Mouse (Mus musculus) spleen, adult 12 weeks (tissue): ENCODE measurements at regions not wholly inside any gene's neighbourhood (a gene's known extent, or its start where the extent isn't known, plus 50 kb on each side); places are given as distances from the start of the nearest gene placed in this dataset.

Source experiments
- DNase-seq: peaks from one replicate; pipeline ENCODE4 v3.0.0; 2022; ENCODE audit warnings: low spot score

DNA sequence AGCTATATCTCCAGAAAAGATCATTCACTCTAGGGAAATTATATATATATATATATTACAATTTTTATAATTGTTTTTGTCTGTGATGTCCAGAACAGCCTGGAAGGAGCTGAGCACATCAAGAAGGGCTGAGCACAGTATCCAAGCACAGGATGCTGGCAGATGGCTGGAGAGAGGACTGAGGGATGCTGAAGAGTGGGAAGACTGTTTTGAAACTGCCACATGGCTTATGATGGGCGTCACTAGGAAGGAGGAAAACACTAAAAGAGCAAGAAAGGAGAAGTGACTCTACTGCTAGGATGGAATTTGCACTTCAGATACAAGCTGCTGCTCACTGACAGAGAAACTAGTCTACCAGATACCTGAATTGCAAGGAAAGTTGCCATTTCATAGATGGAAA, 50.4 kb upstream of the Atg10 start:
- DNase-seq = no peak

DNA sequence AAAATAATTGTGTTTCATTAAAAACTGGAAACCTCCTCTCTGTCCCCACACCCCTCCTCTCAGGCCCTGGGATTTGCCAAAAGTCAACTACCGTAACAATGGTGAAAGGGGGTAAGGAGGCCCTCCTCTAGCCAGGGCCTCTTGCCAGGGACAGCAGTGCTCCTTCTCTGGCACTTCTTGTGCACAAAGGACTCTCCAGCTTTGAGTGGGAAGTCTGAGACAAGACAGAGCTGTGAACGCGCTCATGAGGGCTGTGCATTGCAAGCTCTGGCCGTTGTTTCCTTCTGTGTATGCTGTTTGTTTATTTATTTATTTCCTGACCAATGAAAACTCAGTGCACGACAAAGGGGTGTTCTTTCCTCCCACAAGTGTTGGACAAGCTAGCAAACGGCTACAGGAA, 50.8 kb upstream of the Atg10 start:
- DNase-seq = no peak

DNA sequence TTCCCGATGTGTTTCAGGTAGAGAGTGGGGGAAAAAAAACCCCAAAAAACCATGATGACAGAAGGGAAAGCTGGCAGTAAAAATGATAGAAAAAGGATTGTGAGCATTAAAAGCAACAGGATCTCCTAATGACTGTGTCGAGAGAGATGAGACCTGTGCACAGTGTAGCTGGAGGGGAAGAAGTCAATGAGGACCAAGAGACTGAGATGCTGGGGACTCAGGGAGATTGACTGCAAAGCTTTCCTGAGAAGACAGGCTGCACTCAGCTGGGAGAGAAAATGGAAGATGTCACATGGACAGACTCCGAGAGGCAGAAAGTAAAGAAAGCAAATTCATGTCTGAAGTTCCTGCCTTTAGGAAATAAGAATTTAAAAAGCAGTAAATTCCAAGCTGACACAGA, 55.7 kb upstream of the Atg10 start:
- DNase-seq = no peak

DNA sequence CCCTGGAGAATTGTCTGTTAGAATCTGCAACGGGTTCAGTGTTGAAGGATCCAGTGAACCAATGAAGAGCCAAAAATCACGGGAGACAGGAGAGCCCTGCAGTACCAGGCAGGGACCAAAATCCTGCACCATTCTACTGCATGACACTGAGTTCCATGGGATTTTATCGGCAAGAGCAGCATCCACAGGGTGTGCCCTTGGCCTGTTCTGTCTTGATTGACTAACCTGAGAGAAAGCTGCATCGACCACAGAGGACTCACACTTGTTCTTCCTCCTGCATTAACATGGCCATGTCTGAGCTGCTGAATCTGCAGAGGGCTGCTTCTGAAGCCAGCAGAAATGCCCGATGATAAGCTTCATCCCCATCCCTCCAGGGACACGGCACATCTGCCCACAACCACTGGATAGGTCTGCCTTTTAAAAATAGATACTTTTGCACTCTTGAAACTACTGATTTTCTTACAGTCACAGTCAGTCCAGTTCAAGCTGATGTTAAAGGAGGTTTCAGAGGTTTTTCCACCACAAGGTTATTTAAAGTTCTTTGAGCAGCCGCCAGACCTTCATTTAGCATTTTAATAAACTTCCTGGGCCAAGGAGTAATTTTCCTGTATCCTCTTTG, 71.9 kb upstream of the Atg10 start:
- DNase-seq = no peak

DNA sequence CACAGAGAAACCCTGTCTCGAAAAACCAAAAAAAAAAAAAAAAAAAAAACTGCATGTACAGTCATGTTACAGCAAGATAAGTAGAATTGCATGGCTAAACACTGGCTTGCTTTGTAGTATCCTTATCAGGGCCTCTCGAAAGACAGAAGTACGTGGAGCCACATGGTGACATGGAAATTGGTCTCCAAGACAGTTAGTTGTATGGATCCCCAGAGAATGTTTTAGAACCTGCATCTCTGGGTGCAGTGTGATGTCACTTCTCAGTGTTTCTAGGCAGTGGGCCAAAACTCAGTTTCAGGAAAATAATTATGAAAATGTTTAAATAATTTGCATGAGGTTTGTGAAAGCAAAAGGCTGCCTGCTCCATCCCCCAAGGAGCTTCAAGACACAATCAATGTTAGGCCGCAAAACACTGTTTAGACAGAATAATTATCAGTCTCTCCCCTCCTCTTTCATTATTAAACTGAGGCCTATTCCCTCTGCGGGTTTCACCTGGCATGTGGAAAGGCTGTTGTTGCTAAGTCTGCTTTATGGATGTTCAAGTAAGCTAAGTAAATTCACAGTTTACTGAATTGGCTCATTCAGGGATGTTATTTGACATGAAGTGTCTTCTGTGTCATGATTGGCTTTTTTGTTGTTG, 72.9 kb upstream of the Atg10 start:
- no peak for DNase-seq

DNA sequence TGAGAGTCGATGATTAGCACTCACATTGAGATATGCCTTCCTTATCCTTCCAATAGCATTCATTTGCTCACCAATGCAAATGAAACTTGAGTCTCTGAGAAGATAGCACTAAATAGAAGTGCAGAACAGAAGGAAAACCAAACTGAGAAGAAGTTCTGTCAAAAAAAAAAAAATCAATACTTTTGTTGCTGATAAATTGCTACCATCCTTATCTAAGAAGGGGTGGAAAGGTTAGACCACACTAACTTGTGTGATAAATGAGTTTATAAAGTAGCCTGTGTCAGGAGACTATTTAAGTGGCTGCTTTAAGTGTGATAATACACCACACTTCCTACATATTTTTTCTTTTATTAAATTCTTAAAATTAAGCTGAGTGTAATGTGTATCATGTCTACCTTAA, 78.1 kb upstream of the Atg10 start:
- DNase-seq = no peak

DNA sequence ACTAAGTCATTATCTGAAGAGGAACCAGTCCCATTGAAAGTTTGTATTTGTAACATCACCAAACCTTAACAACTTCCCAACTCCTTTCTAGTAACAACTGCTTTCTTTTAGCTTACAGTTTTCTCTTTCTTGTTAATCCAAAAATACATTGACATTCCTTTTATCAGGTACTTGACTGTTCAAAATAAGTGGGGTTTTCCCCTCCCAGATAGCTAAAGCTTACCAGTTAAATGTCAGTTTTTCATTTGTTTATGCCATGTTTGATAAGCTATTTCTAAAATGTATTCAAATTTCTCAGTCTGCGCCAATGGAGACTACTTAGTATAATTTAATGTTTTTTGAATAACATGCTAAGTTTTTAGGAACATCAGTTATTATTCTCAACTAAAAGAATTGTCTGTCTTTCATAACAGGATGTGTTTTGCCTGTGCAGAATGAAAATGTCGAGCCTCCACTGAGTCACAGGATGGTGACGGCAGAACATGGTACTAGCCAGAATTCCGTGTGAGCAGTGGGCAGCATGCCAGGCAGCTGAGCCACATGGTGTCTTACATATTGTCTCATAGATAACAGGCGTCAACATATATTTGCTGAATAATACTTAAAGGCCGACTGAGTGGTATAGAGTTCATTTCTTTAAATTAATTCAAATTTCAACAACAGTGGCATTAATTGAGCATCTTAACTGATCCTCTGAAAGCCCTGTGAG, 82.1 kb upstream of the Atg10 start:
- DNase-seq = peak; percentile 30

DNA sequence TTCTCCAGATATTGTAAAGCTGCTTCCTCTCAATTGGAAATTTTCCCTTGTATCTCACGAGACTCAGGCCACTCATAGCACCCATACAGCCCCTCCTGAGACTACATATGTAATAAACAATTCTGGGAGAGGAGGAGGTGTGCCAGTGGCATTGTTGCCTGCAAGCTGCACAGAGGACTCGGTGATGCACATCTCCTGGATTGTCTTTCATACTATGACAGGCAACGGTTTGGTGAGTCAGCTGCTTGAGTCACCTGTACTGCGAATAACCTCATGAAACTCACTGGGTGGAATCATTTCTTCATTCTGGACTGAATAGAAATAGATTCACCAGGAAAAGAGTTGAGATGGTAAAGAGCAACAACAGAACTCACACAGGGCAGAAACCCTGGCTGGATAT, 82.8 kb upstream of the Atg10 start:
- no peak for DNase-seq

DNA sequence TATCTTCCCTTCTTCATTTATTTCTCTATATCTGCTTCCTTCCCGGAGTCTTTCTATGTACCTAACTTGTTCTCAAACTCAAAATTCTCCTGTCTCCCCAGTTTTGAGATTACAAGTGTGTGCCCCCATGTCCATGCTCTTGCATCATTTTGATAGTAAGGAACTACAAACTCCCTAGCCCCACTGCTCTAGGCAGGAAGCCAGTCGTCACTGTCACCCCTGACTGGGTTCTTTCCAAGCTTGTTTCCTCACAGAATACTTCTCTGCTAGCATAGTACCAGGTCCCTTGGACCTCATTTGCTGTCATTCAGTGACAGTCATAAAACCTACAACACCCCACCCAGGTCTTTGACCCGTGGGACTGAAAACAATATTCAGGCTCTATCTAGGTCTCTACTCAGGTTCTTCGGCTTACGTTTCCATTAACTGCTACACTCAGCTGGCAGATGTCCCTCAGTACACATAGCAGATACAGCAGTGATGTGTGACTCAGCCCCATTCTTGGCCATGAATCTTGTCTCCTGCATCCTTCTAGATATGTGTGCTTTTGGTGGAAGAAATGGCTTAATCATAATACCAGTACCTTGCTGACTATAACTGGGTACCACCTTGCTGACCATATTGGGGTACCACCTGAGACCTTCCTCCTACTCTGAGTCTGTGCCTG, 89.3 kb upstream of the Atg10 start:
- no peak for DNase-seq

DNA sequence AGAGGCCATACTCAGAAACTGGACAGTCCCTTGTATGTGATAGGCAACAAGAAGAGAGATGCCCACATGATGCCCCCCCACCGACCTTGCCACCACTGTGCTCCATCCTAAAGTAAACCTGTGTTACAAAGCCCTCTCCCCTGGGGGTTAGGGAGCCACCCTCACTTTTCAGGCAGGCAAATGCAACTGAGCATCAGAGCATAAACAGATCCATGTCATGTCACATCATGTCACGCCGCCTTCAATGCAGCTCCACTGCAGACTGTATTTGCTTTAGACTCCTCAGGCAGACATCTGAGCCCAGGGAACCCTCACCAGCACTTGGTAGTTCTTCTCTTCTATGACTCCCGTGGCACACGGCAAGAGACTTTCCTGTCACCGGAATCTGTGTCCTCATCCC, 98.6 kb upstream of the Atg10 start:
- no peak for DNase-seq

DNA sequence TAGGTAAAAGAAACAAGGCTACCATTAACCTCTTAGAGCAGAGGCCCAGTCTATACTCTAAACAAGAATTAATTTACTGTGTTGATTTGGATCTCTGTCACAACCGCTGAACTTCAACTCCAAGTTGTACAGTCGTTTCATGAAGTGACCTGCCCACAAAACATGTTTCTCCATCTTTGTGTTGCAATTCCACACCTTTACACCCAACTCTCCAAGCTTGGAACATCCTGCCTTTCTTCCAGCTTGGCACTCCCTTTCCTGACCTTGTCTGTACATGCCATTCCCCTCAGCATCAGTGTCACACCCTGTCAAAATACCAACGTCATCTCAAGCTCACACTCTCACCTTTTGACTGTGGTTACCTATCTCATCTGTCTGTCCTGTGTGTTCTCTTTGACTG, 103.1 kb upstream of the Atg10 start:
- no peak for DNase-seq

DNA sequence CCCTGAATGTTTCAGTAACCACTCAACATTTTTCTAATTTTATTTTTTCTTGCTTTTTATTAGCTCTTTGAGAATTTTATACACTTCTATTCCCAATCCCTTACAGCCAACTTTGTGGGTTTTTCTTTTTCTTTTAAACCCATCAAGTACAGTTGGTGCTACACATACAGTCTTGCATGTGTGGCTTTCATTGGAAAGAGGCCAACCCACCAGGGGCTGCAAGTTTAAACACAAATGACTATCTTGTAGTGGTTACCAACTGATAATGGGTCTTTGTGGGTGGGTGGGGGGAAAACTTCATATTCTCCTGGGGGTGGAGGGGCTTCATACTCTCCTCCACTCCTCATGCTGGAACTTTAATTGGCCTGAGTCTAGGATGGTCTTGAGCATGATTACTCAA, 110.5 kb upstream of the Atg10 start:
- no peak for DNase-seq

DNA sequence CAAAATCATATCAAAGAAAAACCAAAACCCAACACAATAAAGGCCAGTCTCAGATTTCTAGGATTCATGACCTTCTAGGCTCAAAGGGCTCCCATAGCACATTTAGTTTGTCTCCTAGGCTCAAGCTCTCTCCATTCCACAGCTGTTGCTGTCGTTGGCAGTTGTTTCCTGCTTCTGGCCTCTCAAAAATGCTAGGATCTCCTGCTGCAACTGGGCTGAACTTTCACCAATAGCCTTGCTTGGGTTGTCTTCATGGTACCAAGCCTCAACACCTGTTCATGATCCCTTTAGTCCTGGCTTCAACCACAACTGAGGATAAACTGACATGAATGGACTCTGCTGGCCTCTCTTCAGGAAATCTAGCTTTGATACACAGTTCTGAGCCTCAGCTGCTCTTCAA, 115.9 kb upstream of the Ssbp2 start:
- no peak for DNase-seq

DNA sequence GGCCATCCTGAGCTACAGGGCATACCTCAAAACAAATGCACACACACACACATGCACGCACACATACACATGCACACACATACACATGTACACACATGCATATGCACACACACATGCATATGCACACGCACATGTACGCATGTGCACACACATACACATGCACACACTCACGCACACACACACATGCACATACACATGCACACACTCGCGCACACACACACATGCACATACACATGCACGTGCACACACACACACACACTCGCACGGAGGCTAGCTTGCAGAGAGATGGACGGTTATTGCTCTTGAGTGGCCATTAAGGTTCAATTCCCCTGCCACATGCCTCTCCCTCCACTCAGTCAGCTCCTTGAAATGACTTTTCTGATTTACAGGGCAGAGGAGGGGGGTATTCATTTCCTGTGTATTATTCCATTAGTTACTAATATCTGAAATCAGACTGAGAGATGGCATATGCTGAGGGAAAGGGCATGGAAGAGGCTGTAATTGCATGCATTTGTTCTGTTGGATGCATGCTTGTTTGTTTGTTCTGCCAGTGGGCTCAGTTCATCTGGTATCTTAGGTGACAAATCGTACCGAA, 111.5 kb upstream of the Ssbp2 start:
- no peak for DNase-seq

DNA sequence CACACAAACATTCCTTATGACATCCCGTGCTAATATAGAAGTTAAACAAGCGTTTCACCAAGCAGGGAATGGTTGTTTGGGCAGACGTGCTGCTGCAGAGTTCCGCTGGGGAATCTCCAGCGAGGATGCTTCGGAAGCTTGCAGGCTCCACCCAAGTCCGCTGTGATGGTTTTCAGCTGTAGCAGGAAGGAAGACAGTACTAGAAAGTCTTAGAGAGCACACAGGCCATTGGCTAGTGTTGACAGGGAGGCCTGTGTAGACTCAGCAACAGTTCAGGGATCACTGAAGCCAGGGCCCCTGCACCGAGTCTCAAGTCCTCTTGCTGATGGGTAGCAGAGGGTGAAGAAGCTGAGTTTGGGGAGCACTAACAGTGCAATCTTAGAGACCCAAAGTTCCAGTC, 107.8 kb upstream of the Ssbp2 start:
- DNase-seq = no peak

DNA sequence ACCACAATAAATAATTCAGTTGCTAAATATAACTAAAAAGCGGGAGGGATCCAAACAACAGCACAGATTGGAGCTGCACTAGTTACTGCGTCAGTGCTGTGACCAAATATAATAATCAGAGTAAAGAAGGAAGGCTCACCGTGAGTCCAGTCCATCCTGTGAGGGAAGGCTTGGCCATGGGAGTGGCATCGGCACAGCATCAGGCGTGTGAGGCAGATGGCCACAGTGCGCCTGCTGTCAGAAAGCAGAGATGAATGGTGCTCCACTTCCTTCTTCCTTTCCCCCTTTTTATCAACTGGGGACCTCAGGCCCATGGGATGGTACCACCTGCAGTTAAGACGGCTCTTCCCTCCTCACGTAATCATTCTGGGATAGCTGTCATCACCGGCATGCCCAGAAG, 103.6 kb upstream of the Ssbp2 start:
- no peak for DNase-seq

DNA sequence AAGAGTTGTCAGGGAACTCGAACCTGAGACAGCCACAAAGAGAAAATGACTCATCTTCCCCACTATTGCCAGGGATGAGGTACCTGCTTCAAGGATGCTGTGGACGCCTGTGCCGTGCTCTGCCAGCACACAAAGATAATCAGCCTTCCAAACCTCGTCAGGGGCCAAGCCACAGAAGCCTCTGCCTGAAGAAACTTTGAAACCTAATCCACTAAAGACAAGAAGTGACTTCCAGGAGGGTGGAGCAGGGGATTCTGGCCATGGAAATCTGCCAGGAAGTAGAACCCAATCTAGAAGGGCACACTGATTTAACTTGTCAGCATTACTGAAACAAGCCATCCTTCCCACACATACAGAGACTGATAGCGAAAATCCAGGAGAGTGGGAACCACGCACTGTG, 100.0 kb upstream of the Ssbp2 start:
- no peak for DNase-seq

DNA sequence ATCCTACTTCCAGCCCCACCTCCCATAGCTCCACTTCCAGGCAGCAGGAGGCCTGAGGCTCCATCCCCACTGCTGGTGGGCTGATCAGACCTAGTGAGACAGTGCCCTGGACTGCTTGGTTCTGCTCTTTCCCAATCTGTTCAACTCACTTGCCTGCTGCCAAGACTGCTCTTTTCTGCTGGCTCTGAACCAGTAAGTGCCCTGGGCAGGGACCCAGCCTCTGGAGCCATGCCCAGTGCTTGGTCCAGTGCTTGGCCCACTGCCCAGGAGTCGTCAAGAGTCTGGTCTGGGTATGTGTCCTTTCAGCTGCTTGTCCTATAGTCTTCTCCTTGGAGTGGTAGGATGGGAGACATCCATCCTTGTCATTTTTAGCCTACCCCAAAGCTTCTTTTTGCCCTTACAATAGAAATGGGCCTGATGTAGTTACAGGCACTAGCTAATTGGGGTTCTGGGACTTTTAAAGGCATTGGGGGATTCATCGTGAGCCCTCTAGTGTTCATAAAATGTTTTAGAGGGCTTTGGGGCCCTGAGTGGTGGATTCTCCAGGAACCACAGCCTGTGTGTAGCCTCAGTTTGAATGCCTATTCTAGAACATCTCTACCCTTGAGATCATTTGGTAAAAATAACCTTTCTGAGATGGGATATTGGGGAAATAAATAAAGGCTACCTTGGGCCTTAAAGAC, 94.7 kb upstream of the Ssbp2 start:
- no peak for DNase-seq

DNA sequence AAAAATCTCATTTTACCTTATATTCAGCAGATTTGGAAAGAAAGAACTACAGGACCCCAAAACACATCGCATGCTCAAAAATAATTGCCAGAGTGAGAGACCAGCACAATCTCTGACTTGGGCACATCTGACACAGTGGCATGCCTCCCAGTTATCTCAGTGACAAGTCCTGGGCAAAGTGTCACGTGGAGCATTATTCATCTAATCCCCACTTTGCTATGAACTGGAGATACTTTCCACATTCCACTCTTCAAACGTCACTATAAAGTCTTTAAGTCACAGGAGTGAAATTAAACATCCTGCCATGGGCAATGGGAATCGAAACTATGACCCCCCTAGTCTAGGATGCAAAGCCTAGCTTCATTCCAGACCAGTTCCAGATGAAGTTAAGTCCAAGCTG, 93.5 kb upstream of the Ssbp2 start:
- no peak for DNase-seq

DNA sequence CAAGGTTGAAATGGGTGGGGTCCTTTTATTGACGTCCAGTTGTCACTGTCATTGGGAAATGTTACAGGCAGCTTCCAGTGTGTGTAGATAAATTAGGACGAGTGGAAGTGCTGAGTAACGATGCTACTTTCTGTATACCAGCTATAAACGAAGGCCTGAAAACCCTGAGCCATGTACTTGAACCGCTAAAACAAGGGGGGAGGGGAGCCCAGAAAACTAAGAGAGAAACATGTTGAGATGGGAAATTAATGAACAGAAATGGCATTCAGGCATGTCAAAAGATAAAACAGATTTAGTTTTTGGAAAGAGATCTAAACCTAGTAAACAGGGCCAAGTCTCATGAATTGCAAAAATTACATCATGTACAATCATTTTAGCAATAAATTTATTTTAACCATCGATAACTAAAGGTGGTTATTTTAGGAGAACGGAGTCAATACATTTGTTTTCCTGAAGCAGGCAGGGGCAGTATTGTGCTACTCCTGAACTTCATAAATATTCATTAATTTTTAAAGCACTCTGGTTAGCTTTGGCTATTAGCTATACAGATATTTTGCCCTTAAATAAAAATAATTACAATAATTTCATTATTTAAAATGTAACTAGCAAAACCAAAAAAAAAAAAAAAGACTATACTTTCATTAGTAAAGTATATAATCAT, 92.1 kb upstream of the Ssbp2 start:
- DNase-seq = no peak

DNA sequence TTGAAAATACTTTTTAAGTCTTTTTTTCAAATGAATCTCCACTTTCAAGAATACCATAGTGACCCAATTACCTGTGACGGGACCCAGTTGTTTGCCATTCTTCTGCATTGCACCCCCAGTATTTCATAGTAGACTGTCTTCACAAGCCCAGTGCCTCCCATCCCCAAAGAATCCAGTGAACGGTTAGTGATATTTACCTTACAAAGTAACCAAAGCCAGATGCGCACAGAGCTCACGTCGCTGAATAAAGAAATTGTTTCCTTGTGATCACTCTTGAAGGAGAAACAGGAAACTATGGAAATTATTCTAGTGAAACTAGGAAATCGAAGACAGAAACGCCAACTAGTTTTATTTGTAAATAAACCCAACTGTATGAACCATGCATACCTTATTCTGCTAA, 91.4 kb upstream of the Ssbp2 start:
- DNase-seq = no peak

DNA sequence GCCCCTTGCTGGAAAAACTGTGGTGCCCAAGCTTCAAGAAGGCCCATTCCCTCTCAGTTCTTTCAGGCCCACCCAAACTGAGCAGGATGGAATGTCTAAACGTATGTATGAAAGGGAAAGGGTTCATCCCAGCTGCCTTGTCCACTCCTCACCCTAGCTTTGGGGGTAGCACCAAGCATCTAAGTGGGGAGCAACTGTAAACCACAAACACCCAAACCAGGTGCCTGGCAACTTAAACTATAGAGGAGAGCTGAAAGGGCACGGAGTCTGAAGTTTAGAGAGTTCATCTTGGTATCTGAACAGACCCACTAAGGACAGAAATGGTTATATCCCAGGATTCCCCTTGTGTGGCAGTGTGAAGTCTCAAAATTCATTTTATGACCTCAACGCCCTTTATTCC, 90.1 kb upstream of the Ssbp2 start:
- DNase-seq = no peak
